Mouse (Mus musculus): Measurements from ENCODE around the gene Sdk1. TPM values are rescaled to one million over a fixed set of nuclear protein-coding genes. Genes with fewer than 3 reads are reported as not detected.

The Sdk1 gene
- polyA plus RNA-seq, 1 experiment from 2014 or later = 1.0 TPM

- no peaks in the 10 kb centered on the region for H3K4me1 ChIP-seq (ENCODE audit: insufficient read depth)
- no peak for DNase-seq
- WGBS = 73% methylated on average over 4 of the region's 4 CpGs
- no peak for ATAC-seq (ENCODE audit: insufficient read depth)
- no peaks in the 10 kb centered on the region for H3K9me3 ChIP-seq (ENCODE audit: low read depth, low read length)
- no peak overlapping the region for H3K4me3 ChIP-seq (ENCODE audit: low read depth, low read length)
- H3K27me3 ChIP-seq (ENCODE audit: insufficient read depth, low read length) = no peaks in the 10 kb centered on the region
- no peak overlapping the region for H3K9ac ChIP-seq
- H3K4me2 ChIP-seq = no peak overlapping the region
- TF ChIP-seq CTCF (IDR thresholded peaks at IDR 0.05; ENCODE audit: low read depth) = no peak
- H3K36me3 ChIP-seq (ENCODE audit: insufficient read depth) = no peaks in the 10 kb centered on the region
- H3K27ac ChIP-seq (ENCODE audit: low read depth) = no peak overlapping the region
Measured at GRCm38 (mm10) chr5:141844701-141845100, 603.4 kb downstream of the Sdk1 start.

DNA sequence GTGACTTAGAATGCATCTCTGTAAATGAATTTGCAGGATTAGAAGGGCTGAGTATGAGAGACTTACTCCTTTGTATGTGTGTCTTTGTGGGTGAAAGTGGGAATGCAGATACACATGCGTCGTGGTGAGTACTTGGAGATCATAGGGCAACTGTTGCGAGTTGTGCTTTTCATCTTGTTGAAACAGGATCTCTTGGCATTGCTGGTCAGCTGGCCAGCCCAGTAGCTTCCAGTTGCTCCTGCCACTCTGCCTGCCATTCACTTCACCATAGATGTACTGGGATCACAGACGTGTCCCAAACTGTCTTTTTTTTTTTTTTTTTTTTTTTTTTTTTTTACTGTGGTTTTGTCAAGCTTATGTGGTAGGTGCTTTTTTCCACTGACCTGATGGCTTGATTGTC is 606.4 kb downstream of the Sdk1 start:
- TF ChIP-seq CTCF (IDR thresholded peaks at IDR 0.05; ENCODE audit: low read depth) = no peak
- Histone ChIP-seq H3K9ac (no peak overlapping the region), H3K4me3 (ENCODE audit: low read depth, low read length) (no peak overlapping the region), H3K9me3 (ENCODE audit: low read depth, low read length) (no peaks in the 10 kb centered on the region; the same call in 1 of the 2 replicates), H3K36me3 (ENCODE audit: insufficient read depth) (no peaks in the 10 kb centered on the region), H3K27ac (ENCODE audit: low read depth) (no peak overlapping the region), H3K27me3 (ENCODE audit: insufficient read depth, low read length) (no peaks in the 10 kb centered on the region), H3K4me1 (ENCODE audit: insufficient read depth) (peaks cover 6% of the 10 kb centered on the region; the same call in 1 of the 2 replicates), H3K4me2 (no peak overlapping the region)
- DNase-seq = no peak
- 80% methylated on average over 4 of the region's 4 CpGs for WGBS
- no peak for ATAC-seq (ENCODE audit: insufficient read depth)

DNA sequence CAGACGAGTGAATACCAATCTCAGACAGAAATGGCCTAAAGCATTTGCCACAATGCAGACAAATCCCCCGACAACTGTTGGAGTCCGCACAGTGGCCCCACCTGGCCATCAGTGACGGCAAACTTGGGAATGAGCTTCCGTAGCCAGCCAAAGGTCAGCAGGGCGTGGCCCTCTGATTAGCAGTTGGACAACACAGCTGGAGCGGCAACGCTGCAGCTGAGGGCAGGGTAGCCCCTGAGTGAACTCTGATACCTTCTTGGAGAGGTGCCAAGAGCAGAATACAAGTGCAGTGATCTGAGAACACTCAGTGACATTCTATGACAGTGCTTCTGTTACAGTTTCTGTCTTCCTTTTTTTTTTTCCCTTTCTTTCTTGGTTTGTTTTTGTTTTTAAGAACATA is 610.9 kb downstream of the Sdk1 start:
- peak; percentile 39; the same call in 1 of the 2 replicates for ATAC-seq (ENCODE audit: insufficient read depth)
- DNase-seq = peak; percentile 68

DNA sequence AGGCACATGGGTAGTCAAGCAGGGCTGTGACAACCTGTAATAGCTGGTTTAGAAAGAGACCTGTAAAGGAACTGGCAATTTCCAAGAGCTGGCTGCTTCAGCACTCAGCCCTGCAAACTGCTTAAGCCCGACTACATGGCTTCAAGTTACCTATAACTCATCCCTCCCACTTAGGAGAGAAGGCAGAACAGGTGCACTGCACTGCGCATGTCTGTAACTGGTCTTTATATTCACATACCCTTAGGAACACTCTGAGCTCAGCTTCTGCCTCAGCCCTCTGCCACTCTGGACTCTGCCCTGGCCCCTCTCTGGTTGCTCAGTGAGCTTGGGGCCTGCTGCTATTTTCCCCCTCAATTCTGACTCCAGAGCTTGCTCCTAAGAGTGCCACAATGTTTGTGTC is 615.2 kb downstream of the Sdk1 start:
- whole genome bisulfite sequencing = 72% methylated on average over 2 of the region's 2 CpGs
- H3K27ac ChIP-seq (ENCODE audit: low read depth) = no peak overlapping the region
- no peaks in the 10 kb centered on the region for H3K9me3 ChIP-seq (ENCODE audit: low read depth, low read length)
- TF ChIP-seq CTCF (IDR thresholded peaks at IDR 0.05; ENCODE audit: low read depth) = no peak
- ATAC-seq (ENCODE audit: insufficient read depth) = no peak
- no peak for DNase-seq
- no peaks in the 10 kb centered on the region for H3K27me3 ChIP-seq (ENCODE audit: insufficient read depth, low read length)
- H3K9ac ChIP-seq = no peak overlapping the region
- H3K4me1 ChIP-seq (ENCODE audit: insufficient read depth) = peaks cover 6% of the 10 kb centered on the region; the same call in 1 of the 2 replicates
- no peak overlapping the region for H3K4me3 ChIP-seq (ENCODE audit: low read depth, low read length)
- H3K4me2 ChIP-seq = no peak overlapping the region
- H3K36me3 ChIP-seq (ENCODE audit: insufficient read depth) = no peaks in the 10 kb centered on the region

More for the DNA sequence above, 610.9 kb downstream of the Sdk1 start:
- Histone ChIP-seq H3K4me1 (ENCODE audit: insufficient read depth) (peaks cover 6% of the 10 kb centered on the region; the same call in 1 of the 2 replicates), H3K27me3 (ENCODE audit: insufficient read depth, low read length) (no peaks in the 10 kb centered on the region), H3K9ac (no peak overlapping the region), H3K27ac (ENCODE audit: low read depth) (no peak overlapping the region), H3K9me3 (ENCODE audit: low read depth, low read length) (no peaks in the 10 kb centered on the region; the same call in 1 of the 2 replicates), H3K4me3 (ENCODE audit: low read depth, low read length) (no peak overlapping the region), H3K36me3 (ENCODE audit: insufficient read depth) (no peaks in the 10 kb centered on the region), H3K4me2 (0 out of 2 replicates have a peak overlapping the region, but pooled peaks have one; percentile 10)
- no peak for TF ChIP-seq CTCF (IDR thresholded peaks at IDR 0.05; ENCODE audit: low read depth)
- WGBS = 16% methylated on average over 8 of the region's 8 CpGs

DNA sequence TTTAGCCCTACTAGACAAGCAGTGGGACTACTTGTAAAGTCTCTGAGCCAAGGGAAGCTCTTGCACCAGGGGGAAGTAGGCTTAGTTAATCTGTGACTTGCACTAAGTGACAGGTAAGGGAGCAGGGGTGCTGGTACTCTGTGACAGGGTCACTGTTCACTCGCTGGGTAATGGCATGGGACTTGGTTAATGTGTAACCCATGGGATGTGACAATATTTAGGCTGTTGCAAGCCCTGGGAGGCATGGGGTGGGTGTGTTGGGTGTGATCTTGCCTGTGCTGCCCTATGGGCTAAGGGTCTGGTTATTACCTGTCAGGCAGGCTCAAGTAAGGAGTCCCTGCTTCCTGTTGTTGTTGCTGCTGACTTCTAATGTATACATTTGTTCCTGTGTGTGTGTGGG is 616.5 kb downstream of the Sdk1 start:
- TF ChIP-seq CTCF (IDR thresholded peaks at IDR 0.05; ENCODE audit: low read depth) = no peak

DNA sequence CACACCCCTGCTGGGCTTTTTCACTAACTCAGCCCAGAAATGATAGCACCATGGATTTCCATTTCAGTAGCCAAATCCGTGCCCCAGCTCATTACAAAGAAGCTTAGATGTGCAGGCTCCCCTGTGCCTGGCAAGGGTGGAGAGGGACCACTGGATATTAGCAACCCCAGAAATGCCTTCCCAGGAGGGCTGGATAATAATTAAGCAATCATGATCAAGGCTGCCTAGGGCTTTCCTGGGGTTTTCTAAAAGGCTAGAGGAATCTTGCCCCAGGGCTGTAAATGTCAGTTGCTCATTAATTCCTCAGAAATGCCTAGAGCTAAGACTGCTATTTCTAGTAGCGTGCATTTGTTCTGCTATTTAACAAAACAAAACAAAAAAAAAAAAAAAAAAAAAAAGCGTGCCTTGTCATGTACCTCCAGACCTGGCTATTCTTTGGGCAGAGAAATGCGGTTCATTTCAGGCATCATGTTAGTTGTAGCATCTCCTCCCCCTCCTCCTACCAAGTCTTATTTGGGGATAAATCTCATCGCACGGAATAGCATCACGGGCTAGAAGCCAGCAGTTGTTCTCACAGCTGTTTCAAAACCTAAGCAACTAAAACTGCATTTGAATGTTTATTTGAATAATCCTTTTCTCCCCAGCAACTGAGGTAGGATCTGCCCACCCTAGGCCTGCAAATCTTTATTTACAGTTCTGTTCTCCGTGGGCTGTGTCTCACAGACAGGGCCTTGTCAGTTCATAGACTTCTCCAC is 617.3 kb downstream of the Sdk1 start:
- Histone ChIP-seq H3K27ac (ENCODE audit: low read depth) (no peak overlapping the region), H3K9ac (no peak overlapping the region), H3K9me3 (ENCODE audit: low read depth, low read length) (no peaks in the 10 kb centered on the region), H3K4me3 (ENCODE audit: low read depth, low read length) (no peak overlapping the region), H3K4me2 (no peak overlapping the region), H3K4me1 (ENCODE audit: insufficient read depth) (no peaks in the 10 kb centered on the region), H3K27me3 (ENCODE audit: insufficient read depth, low read length) (no peaks in the 10 kb centered on the region), H3K36me3 (ENCODE audit: insufficient read depth) (no peaks in the 10 kb centered on the region)
- ATAC-seq (ENCODE audit: insufficient read depth) (no peak), DNase-seq (peak; percentile 62)
- 42% methylated on average over 8 of the region's 8 CpGs for WGBS
- no peak for TF ChIP-seq CTCF (IDR thresholded peaks at IDR 0.05; ENCODE audit: low read depth)

More for the DNA sequence above, 616.5 kb downstream of the Sdk1 start:
- Histone ChIP-seq H3K36me3 (ENCODE audit: insufficient read depth) (no peaks in the 10 kb centered on the region), H3K4me2 (no peak overlapping the region), H3K9ac (no peak overlapping the region), H3K4me1 (ENCODE audit: insufficient read depth) (no peaks in the 10 kb centered on the region), H3K9me3 (ENCODE audit: low read depth, low read length) (no peaks in the 10 kb centered on the region), H3K4me3 (ENCODE audit: low read depth, low read length) (no peak overlapping the region), H3K27ac (ENCODE audit: low read depth) (no peak overlapping the region), H3K27me3 (ENCODE audit: insufficient read depth, low read length) (no peaks in the 10 kb centered on the region)
- ATAC-seq (ENCODE audit: insufficient read depth) = no peak
- WGBS = 61% methylated on average over 1 of the region's 1 CpGs
- no peak for DNase-seq

DNA sequence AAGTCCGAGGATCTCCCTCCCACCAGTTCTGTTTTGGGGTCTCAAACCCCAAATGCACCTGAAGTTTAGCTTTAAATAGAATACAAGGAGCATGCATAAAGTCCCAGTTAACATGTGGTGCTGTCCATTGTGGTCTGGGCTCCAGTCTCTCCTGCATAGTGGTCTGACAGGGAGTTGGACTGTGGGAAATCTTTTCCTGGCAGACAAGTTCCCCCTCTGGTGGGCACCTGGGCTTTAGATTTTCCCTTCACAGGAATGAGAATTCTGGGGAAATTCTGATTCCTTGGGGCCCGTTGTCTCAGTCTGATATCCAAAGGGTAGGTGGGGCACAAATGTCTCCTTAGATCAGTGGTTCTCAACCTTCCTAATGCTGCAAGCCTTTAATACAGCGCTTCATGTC is 624.8 kb downstream of the Sdk1 start:
- TF ChIP-seq CTCF (IDR thresholded peaks at IDR 0.05; ENCODE audit: low read depth) = peak; percentile 35
- no peak overlapping the region for H3K4me3 ChIP-seq (ENCODE audit: low read depth, low read length)
- DNase-seq (peak; percentile 28), ATAC-seq (ENCODE audit: insufficient read depth) (no peak)
- no peak overlapping the region for H3K4me2 ChIP-seq
- no peaks in the 10 kb centered on the region for H3K9me3 ChIP-seq (ENCODE audit: low read depth, low read length)
- H3K4me1 ChIP-seq (ENCODE audit: insufficient read depth) = no peaks in the 10 kb centered on the region
- no peak overlapping the region for H3K9ac ChIP-seq
- no peak overlapping the region for H3K27ac ChIP-seq (ENCODE audit: low read depth)
- H3K36me3 ChIP-seq (ENCODE audit: insufficient read depth) = no peaks in the 10 kb centered on the region
- H3K27me3 ChIP-seq (ENCODE audit: insufficient read depth, low read length) = no peaks in the 10 kb centered on the region
- 66% methylated on average over 3 of the region's 3 CpGs for WGBS
